Mouse (Mus musculus) urinary bladder, postnatal 14 days (tissue): ENCODE measurements around the gene Gm17087.
A peak's percentile ranks its signal among the peaks of the same experiment; 100 is the strongest.

Experiments
- DNase-seq: peaks from one replicate; pipeline ENCODE4 v3.0.0; 2021; ENCODE audit warnings: low spot score

The Gm17087 gene

DNA sequence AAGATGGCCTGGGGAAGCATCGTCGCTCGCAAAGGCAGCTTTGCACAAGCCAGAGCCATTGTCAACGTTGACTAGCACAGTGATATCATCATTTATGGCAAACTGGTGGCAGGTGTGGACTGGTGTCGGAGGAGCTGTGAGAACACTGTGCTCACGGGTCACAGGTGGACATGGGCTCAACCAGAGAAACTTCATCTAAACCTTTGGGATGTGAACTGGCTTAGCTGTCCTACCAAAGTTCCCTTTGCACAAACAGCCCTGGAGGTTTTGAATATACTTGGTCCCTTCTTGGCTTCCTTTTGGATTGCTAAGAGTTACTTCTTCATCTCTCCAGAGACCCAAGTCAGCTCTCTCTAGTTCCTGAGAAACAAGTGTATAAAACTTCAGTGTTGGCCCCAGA is at the start of gene Gm17087:
Gene Gm17087, minus strand, starts transcription at position 101 of the 400 bp plus-strand sequence.
- no peak for DNase-seq

- peak; percentile 72 for DNase-seq
Observed at GRCm38 (mm10) chr17:8613882-8614551, 47.3 kb upstream of the Gm17087 start.

DNA sequence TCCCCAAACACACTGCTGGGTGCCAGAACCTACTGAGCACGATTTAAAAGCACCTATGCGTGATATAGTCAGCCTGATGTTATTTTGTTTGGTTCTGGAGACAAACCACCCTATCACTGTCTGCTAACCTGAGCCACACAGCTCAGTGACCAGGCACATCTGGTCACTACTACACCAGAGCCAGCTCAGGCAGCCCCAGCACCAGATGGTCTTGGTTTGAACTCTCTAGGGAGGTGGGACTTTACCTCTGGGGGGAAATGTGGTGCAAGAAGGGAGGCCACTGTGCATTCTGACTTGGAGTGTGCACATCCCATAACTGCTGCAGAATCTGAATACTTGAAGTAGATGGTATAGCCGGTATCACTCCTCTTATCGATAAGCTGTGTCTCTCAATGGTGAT is 45.2 kb upstream of the Gm17087 start:
- DNase-seq = no peak

DNA sequence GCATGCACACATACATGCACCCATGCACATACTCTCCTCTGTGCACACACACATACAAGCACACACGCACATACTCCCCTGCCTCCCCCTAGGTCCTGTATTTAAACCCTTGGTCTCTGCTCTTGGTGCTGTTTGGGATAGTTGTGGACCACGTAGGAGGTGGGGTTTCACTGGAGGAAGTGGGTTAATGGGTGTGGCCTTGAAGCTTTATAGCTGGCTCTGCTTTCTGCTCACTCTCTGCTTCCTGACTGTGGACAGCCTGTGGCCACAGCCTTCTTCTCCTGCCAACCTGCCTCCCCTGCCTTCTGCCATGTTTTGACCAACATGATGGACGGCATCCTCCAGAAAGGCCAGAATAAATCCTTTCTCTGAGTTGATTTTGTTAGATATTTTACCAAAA is 39.9 kb upstream of the Gm17087 start:
- no peak for DNase-seq

DNA sequence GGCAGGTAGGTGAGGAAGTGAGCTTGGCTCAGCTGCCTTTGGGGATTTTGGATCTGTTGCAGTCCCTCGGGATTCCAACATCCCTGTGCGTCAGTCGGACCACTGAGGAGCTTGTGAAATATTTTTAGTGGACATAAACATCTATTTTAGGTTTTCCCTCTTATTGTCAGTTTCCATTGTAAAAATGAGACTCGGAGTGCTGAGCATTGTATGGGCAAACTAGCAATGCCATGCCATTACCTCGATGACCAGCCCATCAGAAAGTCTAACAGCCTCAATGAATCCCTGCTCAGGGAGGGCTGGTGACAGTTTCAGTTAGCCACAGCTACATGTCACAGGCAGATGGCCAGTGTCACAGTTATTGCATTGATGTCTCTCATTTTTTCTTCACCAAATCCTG is 39.2 kb upstream of the Gm17087 start:
- DNase-seq = no peak

GRCm38 (mm10) chr17:8602976-8603375 is 36.2 kb upstream of the Gm17087 start:
- no peak for DNase-seq

DNA sequence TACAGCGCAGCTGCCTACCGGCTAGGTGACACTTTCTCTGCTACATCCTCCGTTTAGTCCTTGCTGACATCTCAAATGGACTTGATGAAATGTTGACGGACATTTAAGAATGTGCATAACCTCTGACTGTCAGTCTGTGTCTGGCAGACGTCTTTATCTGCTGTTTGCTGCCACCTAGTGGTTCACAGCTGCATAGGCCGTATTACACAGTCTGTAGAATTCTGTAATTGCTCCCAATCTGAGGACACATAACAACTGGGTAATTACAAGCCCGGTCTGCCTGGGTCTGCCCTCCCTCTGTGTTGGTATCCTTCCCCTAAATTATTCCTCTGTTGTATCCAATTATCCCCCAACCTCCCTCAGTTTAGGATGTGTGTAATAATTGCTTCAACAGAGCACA is 31.0 kb upstream of the Gm17087 start:
- peak; percentile 55 for DNase-seq

- DNase-seq = peak; percentile 71
Observed at GRCm38 (mm10) chr17:8592427-8593277, 25.9 kb upstream of the Gm17087 start.

DNA sequence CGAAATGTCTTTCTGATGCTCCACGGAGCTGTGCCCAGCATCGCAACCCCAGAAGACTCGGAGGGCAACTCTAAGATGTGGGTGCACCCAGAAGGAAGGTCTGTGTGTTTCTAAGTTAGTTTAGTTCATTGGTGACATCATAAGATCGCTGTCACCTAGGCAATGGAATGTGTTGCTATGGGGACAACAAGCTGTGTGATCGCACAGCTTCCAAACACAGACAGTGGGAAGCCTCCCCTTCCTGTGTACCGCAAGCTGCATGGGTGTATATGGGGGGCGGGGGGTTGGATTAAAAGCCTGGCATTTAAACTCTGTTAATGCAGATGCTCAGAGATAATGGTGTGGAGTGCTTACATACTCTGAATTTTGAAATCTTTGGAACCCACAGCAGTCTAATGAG is 14.8 kb upstream of the Gm17087 start:
- DNase-seq = no peak

- no peak for DNase-seq
Observed at GRCm38 (mm10) chr17:8580360-8580759, 13.6 kb upstream of the Gm17087 start.

- DNase-seq = no peak
Observed at GRCm38 (mm10) chr17:8573542-8574260, 7.0 kb upstream of the Gm17087 start.

DNA sequence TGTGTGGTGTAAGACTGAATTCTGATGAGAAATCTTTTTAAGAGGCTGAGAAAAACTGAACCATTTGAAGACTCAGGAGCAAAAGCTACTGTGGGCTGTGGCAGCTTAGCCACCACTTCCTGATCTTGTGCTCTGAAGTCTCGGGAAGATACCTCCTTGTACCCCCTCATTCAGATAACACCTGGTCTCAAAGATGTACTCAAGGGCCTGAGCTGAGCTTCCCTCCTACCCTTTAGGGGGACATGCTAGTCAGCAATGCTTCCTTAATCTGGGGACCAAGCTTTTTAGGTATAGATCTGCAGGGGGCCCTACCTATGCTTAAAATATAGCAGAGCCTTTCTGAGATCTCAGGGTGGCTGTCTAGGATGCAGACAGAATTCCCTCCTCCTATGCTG is 3.9 kb downstream of the Gm17087 start:
- DNase-seq = no peak

DNA sequence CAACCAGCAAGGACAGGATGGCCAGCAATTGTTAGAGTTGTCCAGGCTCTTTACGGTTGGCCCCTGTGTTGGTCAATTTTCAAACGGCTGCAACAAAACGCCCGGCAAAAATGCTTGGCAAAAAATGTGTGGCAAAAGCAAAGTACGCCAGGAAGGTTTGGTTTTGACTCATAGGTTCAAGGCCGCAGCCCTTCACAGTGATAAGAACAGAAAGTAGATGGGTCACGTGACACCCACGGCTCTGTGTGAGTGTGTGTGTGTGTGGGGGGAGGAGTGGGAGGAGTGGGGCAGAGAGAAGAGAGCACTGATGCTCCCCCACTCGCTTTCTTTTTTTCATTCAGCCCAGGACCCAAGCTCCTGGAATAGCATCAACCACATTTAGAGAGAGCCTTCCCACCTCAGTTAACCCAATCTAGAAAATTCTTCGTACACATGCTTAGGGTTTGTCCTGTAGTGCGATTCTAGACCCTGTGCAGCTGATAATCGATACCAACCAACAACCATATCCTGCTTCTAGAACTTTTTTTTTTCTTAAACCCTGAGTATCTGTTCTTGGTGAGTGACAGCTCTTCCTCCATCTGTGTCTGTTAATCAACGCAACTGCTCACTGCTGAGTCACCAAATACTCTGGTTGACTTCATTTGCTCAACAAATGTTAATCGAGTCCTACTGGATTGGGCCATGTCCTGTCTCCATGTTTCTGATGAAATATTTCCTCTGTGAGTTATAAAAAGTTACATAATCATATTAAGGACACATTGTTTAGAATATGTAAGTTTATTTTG is 4.5 kb downstream of the Gm17087 start:
- no peak for DNase-seq

DNA sequence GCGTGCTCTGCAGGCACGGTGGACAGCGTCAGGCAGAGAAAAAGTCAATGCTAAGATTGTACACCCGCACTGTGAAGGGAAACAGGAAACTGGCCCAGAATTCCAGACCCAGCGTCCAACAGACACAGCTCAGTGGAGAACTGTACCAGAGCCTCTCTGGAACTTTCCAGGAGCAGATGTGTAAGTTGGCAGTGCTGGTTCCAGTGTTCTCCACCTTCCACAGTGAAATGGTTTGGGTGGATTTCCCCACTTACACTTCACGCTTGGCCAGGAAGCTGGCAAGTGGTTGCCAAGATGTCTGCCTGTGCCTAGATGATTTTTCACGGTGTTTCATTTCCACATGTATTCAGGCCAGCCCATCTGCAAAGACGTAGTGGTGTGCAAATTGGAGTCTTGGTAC is 8.8 kb downstream of the Gm17087 start:
- DNase-seq = no peak

GRCm38 (mm10) chr17:8556223-8556622 is 10.5 kb downstream of the Gm17087 start:
- DNase-seq = no peak

DNA sequence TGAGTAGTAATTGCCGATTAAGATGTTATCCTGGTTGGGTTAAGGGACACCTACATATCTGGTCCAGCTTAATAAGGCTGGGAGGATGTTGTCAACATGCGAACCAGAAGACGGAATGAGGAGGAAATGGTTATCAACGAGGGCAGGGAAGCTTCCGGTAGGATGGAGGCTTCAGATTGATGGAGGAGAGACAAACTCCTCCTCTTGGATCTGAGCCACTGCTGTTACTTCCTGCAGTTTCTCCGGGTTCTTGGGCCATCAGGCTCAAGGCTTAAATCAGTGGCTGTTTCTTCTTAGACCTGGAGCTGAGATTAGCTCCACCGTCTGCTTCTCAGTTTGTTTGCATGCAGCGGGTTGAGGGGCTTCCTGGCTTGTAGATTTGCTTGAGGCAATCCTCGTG is 11.0 kb downstream of the Gm17087 start:
- DNase-seq = no peak

DNA sequence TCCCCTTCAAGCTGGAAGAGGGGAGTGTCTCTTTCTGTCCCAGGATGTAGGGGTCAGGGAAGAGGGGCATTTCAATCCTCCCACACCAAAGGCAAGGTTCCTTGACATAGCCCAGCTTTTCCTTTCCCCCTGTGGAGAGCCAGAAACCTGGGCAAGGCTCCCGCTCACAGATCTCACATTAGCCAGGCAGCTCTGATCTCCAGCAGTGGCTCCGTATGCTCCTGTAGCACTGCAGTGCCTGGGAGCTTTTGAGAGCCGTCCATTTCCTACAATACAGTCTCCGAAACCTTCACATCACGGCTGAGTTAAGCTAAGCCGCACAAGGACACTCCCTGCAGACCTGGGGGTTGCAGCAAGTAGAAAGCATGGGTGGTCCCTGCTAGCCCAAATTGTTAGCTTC is 12.5 kb downstream of the Gm17087 start:
- no peak for DNase-seq

DNA sequence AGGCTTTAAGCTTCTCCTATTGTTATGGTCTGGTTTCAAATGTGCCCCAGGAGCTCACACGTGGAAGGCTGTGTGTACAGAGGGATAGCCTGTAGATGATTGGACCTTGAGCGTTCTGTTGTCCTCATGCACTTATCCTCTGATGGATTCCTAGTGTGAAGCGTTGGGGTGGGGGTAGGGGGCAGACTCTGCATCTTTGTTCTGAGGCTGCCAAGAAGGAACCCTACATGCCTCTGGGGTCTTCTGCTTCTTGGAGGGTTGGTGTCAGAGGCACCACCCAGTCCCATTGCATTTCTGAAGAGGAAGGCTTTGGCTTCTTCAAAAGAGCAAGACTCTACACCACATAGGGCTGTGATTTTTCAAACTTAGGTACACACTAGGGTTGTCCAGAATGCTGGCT is 13.1 kb downstream of the Gm17087 start:
- no peak for DNase-seq

DNA sequence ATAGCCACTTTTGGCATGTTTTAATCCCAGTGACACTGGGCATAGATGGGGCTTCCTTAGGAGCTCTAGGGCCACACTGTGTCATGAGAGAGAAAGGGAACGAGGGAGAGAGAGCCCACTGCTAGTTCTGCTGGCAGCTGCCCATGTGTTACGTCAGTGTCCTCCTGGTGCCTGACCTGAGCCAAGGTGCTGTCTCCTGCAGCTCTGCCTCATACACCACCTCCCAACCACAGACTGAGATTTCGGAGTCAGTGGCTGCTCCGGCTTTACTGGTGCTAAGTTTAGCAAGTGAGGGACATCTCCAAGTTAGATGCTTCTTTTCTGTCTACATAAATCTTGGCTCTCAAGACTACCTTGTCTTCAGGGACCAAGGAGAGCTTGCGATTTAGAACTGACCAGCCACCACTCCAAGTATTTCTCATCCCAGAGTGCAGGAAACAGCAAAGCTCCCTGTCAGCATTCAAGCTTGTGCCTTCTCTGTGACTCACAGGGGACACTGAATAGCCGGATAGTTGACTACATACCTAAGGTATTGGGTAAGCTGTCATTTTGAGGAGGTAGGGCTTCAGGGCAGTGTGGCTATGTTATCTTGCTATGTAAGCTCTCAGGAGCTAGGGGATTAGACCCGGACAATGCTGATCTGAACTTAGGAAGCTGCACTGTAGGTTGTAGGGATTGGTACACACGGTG is 14.3 kb downstream of the Gm17087 start:
- no peak for DNase-seq

- DNase-seq = no peak
Observed at GRCm38 (mm10) chr17:8551641-8552040, 15.1 kb downstream of the Gm17087 start.

GRCm38 (mm10) chr17:8548733-8549132 is 18.0 kb downstream of the Gm17087 start:
- no peak for DNase-seq

GRCm38 (mm10) chr17:8546366-8546765 is 20.4 kb downstream of the Gm17087 start:
- DNase-seq = no peak
